Mouse (Mus musculus) heart, postnatal 10 days (tissue): ENCODE measurements around the gene Tm4sf20. TPM values are rescaled to one million over a fixed set of nuclear protein-coding genes. Genes with fewer than 3 reads are reported as not detected.

Experiments used
- DNase-seq, 2 experiments: peaks; one replicate each; pipeline ENCODE4 v3.0.0; 2021
- intact Hi-C: fragments of 180-260 bp; cut with DNase I; formaldehyde crosslinking; loops from one replicate; pipeline ENCODE4 v1.15.1; 2025
- total RNA-seq, 2 experiments: library from RNA; stranded (reverse); gene quantifications; 2 replicates each; pipeline ENCODE4 v1.2.3; 2021

Tm4sf20 gene
- total RNA-seq, 2 experiments from 2014 or later, result not detected

- intact Hi-C loops, result no loop called here
- DNase-seq, result no peak
Observed at GRCm38 (mm10) chr1:82783559-82783958, 15.3 kb upstream of the Tm4sf20 start.

GRCm38 (mm10) chr1:82779388-82779966 is 11.2 kb upstream of the Tm4sf20 start:
- DNase-seq, result no peak
- intact Hi-C loops, result no loop called here

- DNase-seq, result no peak
- intact Hi-C loops, result no loop called here
Observed at GRCm38 (mm10) chr1:82775293-82775692, 7.0 kb upstream of the Tm4sf20 start.

GRCm38 (mm10) chr1:82773208-82773607 is 4.9 kb upstream of the Tm4sf20 start:
- intact Hi-C loops, result no loop called here
- DNase-seq, result no peak

- DNase-seq, result no peak
- intact Hi-C loops, result no loop called here
Observed at GRCm38 (mm10) chr1:82772428-82772827, 4.2 kb upstream of the Tm4sf20 start.

GRCm38 (mm10) chr1:82771022-82771586 is 2.8 kb upstream of the Tm4sf20 start, which contains the start of gene Gm47791:
Gm47791 (minus strand) TSS chr1:82771243.
- intact Hi-C loops, result no loop called here

GRCm38 (mm10) chr1:82766641-82767040 is 1.6 kb downstream of the Tm4sf20 start:
- intact Hi-C loops, result no loop called here
- DNase-seq, result no peak

More at GRCm38 (mm10) chr1:82771022-82771586, 2.8 kb upstream of the Tm4sf20 start, which contains the start of gene Gm47791:
- DNase-seq, result no peak

- intact Hi-C loops, result no loop called here
- DNase-seq, result no peak
Observed at GRCm38 (mm10) chr1:82766227-82766626, 2.0 kb downstream of the Tm4sf20 start.

GRCm38 (mm10) chr1:82762274-82762673 is 6.0 kb downstream of the Tm4sf20 start:
- intact Hi-C loops, result no loop called here
- DNase-seq, result no peak

- DNase-seq, result no peak
Observed at GRCm38 (mm10) chr1:82761454-82762169, 6.6 kb downstream of the Tm4sf20 start.

GRCm38 (mm10) chr1:82759520-82759919 is 8.7 kb downstream of the Tm4sf20 start:
- no peak for DNase-seq
- intact Hi-C loops, result no loop called here

More at GRCm38 (mm10) chr1:82761454-82762169, 6.6 kb downstream of the Tm4sf20 start:
- intact Hi-C loops, result no loop called here

- intact Hi-C loops, result no loop called here
- no peak for DNase-seq
Observed at GRCm38 (mm10) chr1:82747714-82748452, 20.4 kb downstream of the Tm4sf20 start.

GRCm38 (mm10) chr1:82746408-82746807 is 21.9 kb downstream of the Tm4sf20 start:
- DNase-seq, result no peak
- intact Hi-C loops, result no loop called here

GRCm38 (mm10) chr1:82743962-82744361 is 24.3 kb downstream of the Tm4sf20 start:
- intact Hi-C loops, result no loop called here
- no peak for DNase-seq

GRCm38 (mm10) chr1:82741539-82741938 is 26.7 kb downstream of the Tm4sf20 start:
- no peak for DNase-seq
- intact Hi-C loops, result no loop called here

GRCm38 (mm10) chr1:82738066-82738465 is 30.2 kb downstream of the Tm4sf20 start:
- DNase-seq, result no peak
- intact Hi-C loops, result no loop called here

- intact Hi-C loops, result no loop called here
- no peak for DNase-seq
Observed at GRCm38 (mm10) chr1:82733357-82733756, 34.9 kb downstream of the Tm4sf20 start.

- intact Hi-C loops, result loop anchor here (10.0 kb wide), 1 partner anchor 412 kb away; the partner anchor contains the start of gene Rhbdd1
Observed at GRCm38 (mm10) chr1:82726482-82726881, 41.8 kb downstream of the Tm4sf20 start.

GRCm38 (mm10) chr1:82725875-82726185 is 42.4 kb downstream of the Tm4sf20 start:
- intact Hi-C loops, result loop anchor here (10.0 kb wide), 1 partner anchor 411 kb away; the partner anchor contains the start of gene Rhbdd1
- DNase-seq, result no peak

More at GRCm38 (mm10) chr1:82726482-82726881, 41.8 kb downstream of the Tm4sf20 start:
- no peak for DNase-seq

GRCm38 (mm10) chr1:82725026-82725874 is 43.0 kb downstream of the Tm4sf20 start:
- intact Hi-C loops, result loop anchor here (10.0 kb wide), 1 partner anchor 410 kb away; the partner anchor contains the start of gene Rhbdd1

More at GRCm38 (mm10) chr1:82725026-82725874, 43.0 kb downstream of the Tm4sf20 start:
- no peak for DNase-seq
